Comparison of ENCODE assay signal across 25 mouse cellular contexts in genomic region chr5:140284011-140284410, GRCm38 (mm10). TPM values are rescaled to one million over a fixed set of nuclear protein-coding genes. Genes with fewer than 3 reads are reported as not detected.
A peak's percentile ranks its signal among the peaks of the same experiment; 100 is the strongest.
DNase-seq lines count a peak whose midpoint lies in the region; ATAC-seq and TF ChIP-seq lines count a peak whose summit lies in the region.
"Had no signal": no experiment of that assay in that cellular context is flagged by ENCODE, and none has a peak within 500 bp of the region (broad histone marks: within the 10 kb centered on the region; RNA-seq: fewer than 3 reads in every experiment).

No protein-coding gene starts in this region.

- WGBS in hindbrain, postnatal 0 days = 55% methylated on average over 2 of the region's 2 CpGs
- 87% methylated on average over 2 of the region's 2 CpGs for WGBS in hindbrain, embryonic 13.5 days
- WGBS in midbrain, postnatal 0 days = 93% methylated on average over 2 of the region's 2 CpGs
- 88% methylated on average over 2 of the region's 2 CpGs for WGBS in midbrain, embryonic 14.5 days

- no peak overlapping the region for H3K9ac ChIP-seq in hindbrain, postnatal 0 days (replicated peaks; ENCODE audit: low read length)
- H3K9ac ChIP-seq in hindbrain, embryonic 13.5 days = no peak overlapping the region
- H3K9ac ChIP-seq in midbrain, postnatal 0 days (replicated peaks; ENCODE audit: low read length, poor library complexity, severe bottlenecking) = no peak overlapping the region
- H3K9ac ChIP-seq in midbrain, embryonic 14.5 days (replicated peaks; ENCODE audit: low read length) = no peak overlapping the region
- H3K9ac ChIP-seq: embryonic facial prominence, embryonic 12.5 days; forebrain, embryonic 13.5 days; forebrain, embryonic 15.5 days; forebrain, postnatal 0 days had no signal

- H3K27me3 ChIP-seq in hindbrain, postnatal 0 days (ENCODE audit: insufficient read depth, low read length) = no peaks in the 10 kb centered on the region
- H3K27me3 ChIP-seq in hindbrain, embryonic 13.5 days = no peaks in the 10 kb centered on the region
- H3K27me3 ChIP-seq in midbrain, postnatal 0 days (ENCODE audit: insufficient read depth, low read length) = no peaks in the 10 kb centered on the region
- H3K27me3 ChIP-seq in midbrain, embryonic 14.5 days (ENCODE audit: control insufficient read depth, insufficient read depth, low read length) = no peaks in the 10 kb centered on the region
- H3K27me3 ChIP-seq: CH12.LX; embryonic facial prominence, embryonic 12.5 days; forebrain, embryonic 13.5 days; forebrain, embryonic 15.5 days; Patski had no signal

- no peak for ATAC-seq in hindbrain, postnatal 0 days
- ATAC-seq in hindbrain, embryonic 13.5 days (ENCODE audit: low FRiP score) = no peak
- no peak for ATAC-seq in midbrain, postnatal 0 days (ENCODE audit: low FRiP score)
- no peak for ATAC-seq in midbrain, embryonic 14.5 days (ENCODE audit: low FRiP score, low TSS enrichment)
- ATAC-seq: activated CD4-positive, CD25-positive, alpha-beta regulatory T cell, adult 4 months; CD4-positive, CD25-positive, alpha-beta regulatory T cell, adult 4 months; forebrain, embryonic 13.5 days; forebrain, embryonic 15.5 days; forebrain, postnatal 0 days; Patski had no signal

- no peak for TF ChIP-seq CTCF in hindbrain, postnatal 0 days (IDR thresholded peaks at IDR 0.05; ENCODE audit: low read depth)
- no peak for TF ChIP-seq CTCF in midbrain, postnatal 0 days (IDR thresholded peaks at IDR 0.05)

- intact Hi-C loops in left cerebral cortex, postnatal 4 days (cut with DNase I) = loop anchor here (10.0 kb wide), 1 partner anchor 229 kb away; no protein-coding TSS in a partner anchor
- intact Hi-C loops in left cerebral cortex, postnatal 10 days (cut with DNase I) = no loop called here

- no peaks in the 10 kb centered on the region for H3K4me1 ChIP-seq in hindbrain, postnatal 0 days (ENCODE audit: insufficient read depth, low read length)
- H3K4me1 ChIP-seq in hindbrain, embryonic 13.5 days (replicated peaks) = peaks cover 18% of the 10 kb centered on the region; the same call in 1 of the 2 replicates
- no peaks in the 10 kb centered on the region; the same call in 1 of the 2 replicates for H3K4me1 ChIP-seq in midbrain, postnatal 0 days (ENCODE audit: insufficient read depth, low read length)
- H3K4me1 ChIP-seq in midbrain, embryonic 14.5 days (ENCODE audit: control insufficient read depth, insufficient read depth, low read length) = peaks cover 4% of the 10 kb centered on the region; the same call in 1 of the 2 replicates
- H3K4me1 ChIP-seq: embryonic facial prominence, embryonic 12.5 days had no signal

- H3K36me3 ChIP-seq in hindbrain, postnatal 0 days (ENCODE audit: insufficient read depth, low read length) = no peaks in the 10 kb centered on the region; the same call in 1 of the 2 replicates
- peaks cover 14% of the 10 kb centered on the region for H3K36me3 ChIP-seq in hindbrain, embryonic 13.5 days
- H3K36me3 ChIP-seq in midbrain, postnatal 0 days (ENCODE audit: insufficient read depth, low read length) = peaks cover 7% of the 10 kb centered on the region
- peaks cover 3% of the 10 kb centered on the region; the same call in 1 of the 2 replicates for H3K36me3 ChIP-seq in midbrain, embryonic 14.5 days (ENCODE audit: control insufficient read depth, insufficient read depth, low read length)
- H3K36me3 ChIP-seq: forebrain, embryonic 15.5 days had no signal

- no peak overlapping the region for H3K27ac ChIP-seq in hindbrain, postnatal 0 days
- H3K27ac ChIP-seq in hindbrain, embryonic 13.5 days = no peak overlapping the region
- no peak overlapping the region for H3K27ac ChIP-seq in midbrain, postnatal 0 days (ENCODE audit: low read depth, low read length)
- no peak overlapping the region for H3K27ac ChIP-seq in midbrain, embryonic 14.5 days (replicated peaks; ENCODE audit: low read depth, low read length)
- H3K27ac ChIP-seq: embryonic facial prominence, embryonic 10.5 days; embryonic facial prominence, embryonic 12.5 days; forebrain, embryonic 13.5 days; forebrain, embryonic 15.5 days had no signal

- no peaks in the 10 kb centered on the region for H3K9me3 ChIP-seq in hindbrain, postnatal 0 days (ENCODE audit: low read length)
- H3K9me3 ChIP-seq in hindbrain, embryonic 13.5 days = no peaks in the 10 kb centered on the region
- H3K9me3 ChIP-seq in midbrain, postnatal 0 days (ENCODE audit: low read length) = no peaks in the 10 kb centered on the region
- no peaks in the 10 kb centered on the region for H3K9me3 ChIP-seq in midbrain, embryonic 14.5 days (ENCODE audit: control insufficient read depth, low read length)
- H3K9me3 ChIP-seq: embryonic facial prominence, embryonic 10.5 days; embryonic facial prominence, embryonic 12.5 days; forebrain, embryonic 13.5 days; forebrain, embryonic 15.5 days; G1E had no signal

- peak; percentile 58 to 66 for DNase-seq in cerebellum, postnatal 10 days
- DNase-seq in cerebellum, postnatal 25 days = no peak
- DNase-seq in hindbrain, postnatal 0 days (ENCODE audit: low spot score) = peak; percentile 53
- DNase-seq in left cerebral cortex, postnatal 4 days = peak; percentile 55
- no peak for DNase-seq in left cerebral cortex, postnatal 10 days (ENCODE audit: extremely low spot score in 1 of 2, low spot score in 2 of 2)
- DNase-seq in midbrain, postnatal 0 days (ENCODE audit: low spot score) = peak; percentile 66
- no peak for DNase-seq in midbrain, embryonic 14.5 days
- DNase-seq: adrenal gland, adult 8-10 months; adrenal gland, postnatal 14 days; adrenal gland, postnatal 36 days; B cell, adult 2 months; cerebellum, adult 18-20 months; cerebellum, adult 8-10 months; cerebellum, adult 9-11 months; forebrain, postnatal 0 days had no signal

- H3K4me3 ChIP-seq in hindbrain, postnatal 0 days (ENCODE audit: low read length) = no peak overlapping the region
- H3K4me3 ChIP-seq in hindbrain, embryonic 13.5 days = no peak overlapping the region
- no peak overlapping the region for H3K4me3 ChIP-seq in midbrain, postnatal 0 days (ENCODE audit: low read depth, low read length)
- H3K4me3 ChIP-seq in midbrain, embryonic 14.5 days (replicated peaks; ENCODE audit: low read depth, low read length) = no peak overlapping the region
- H3K4me3 ChIP-seq: embryonic facial prominence, embryonic 10.5 days; embryonic facial prominence, embryonic 12.5 days; forebrain, embryonic 13.5 days; forebrain, embryonic 15.5 days had no signal

- no peak overlapping the region for H3K4me2 ChIP-seq in hindbrain, postnatal 0 days (ENCODE audit: low read depth, low read length)
- no peak overlapping the region for H3K4me2 ChIP-seq in hindbrain, embryonic 13.5 days
- no peak overlapping the region for H3K4me2 ChIP-seq in midbrain, postnatal 0 days (ENCODE audit: low read depth, low read length, poor library complexity, severe bottlenecking)
- H3K4me2 ChIP-seq in midbrain, embryonic 14.5 days (ENCODE audit: low read length) = no peak overlapping the region
- H3K4me2 ChIP-seq: embryonic facial prominence, embryonic 12.5 days; forebrain, embryonic 13.5 days; forebrain, embryonic 15.5 days had no signal

RNA-seq across cellular contexts. Expression of gene Mad1l1, which starts 37.3 kb away (rescaled TPM):
- 18.6 and 29.1 TPM in 2 replicates for total RNA-seq in hindbrain, postnatal 0 days (2014; rRNA removed)
- polyA plus RNA-seq in hindbrain, postnatal 0 days (2015; fragmentation: Nextera tagmentation; extraction: Ambion mirVana) = 27.2 and 30.9 TPM in 2 replicates
- 33.2 and 34.1 TPM in 2 replicates for polyA plus RNA-seq in hindbrain, embryonic 13.5 days (2015; fragmentation: Nextera tagmentation; extraction: Ambion mirVana)
- 10 to 100 TPM; 24.1 to 24.7 TPM for total RNA-seq in left cerebral cortex, postnatal 4 days (2021)
- 10 to 100 TPM; 23.8 to 24.4 TPM for total RNA-seq in left cerebral cortex, postnatal 10 days (2021)
- total RNA-seq in midbrain, postnatal 0 days (2014; rRNA removed) = 25.9 and 28.5 TPM in 2 replicates
- 33.5 and 34.0 TPM in 2 replicates for polyA plus RNA-seq in midbrain, postnatal 0 days (2015; fragmentation: Nextera tagmentation; extraction: Ambion mirVana)
- polyA plus RNA-seq in midbrain, embryonic 14.5 days (2014; fragmentation: Nextera tagmentation; extraction: Ambion mirVana) = 29.8 and 30.3 TPM in 2 replicates

RNA-seq across cellular contexts. Expression of gene Nudt1, which starts 37.4 kb away (rescaled TPM):
- 7.5 and 8.7 TPM in 2 replicates for total RNA-seq in hindbrain, postnatal 0 days (2014; rRNA removed)
- polyA plus RNA-seq in hindbrain, postnatal 0 days (2015; fragmentation: Nextera tagmentation; extraction: Ambion mirVana) = 19.7 and 21.4 TPM in 2 replicates
- 26.8 and 28.6 TPM in 2 replicates for polyA plus RNA-seq in hindbrain, embryonic 13.5 days (2015; fragmentation: Nextera tagmentation; extraction: Ambion mirVana)
- total RNA-seq in left cerebral cortex, postnatal 4 days (2021) = 1 to 10 TPM; 7.1 to 8.3 TPM
- 1 to 10 TPM; 7.2 to 7.9 TPM for total RNA-seq in left cerebral cortex, postnatal 10 days (2021)
- total RNA-seq in midbrain, postnatal 0 days (2014; rRNA removed) = 7.6 and 10.5 TPM in 2 replicates
- polyA plus RNA-seq in midbrain, postnatal 0 days (2015; fragmentation: Nextera tagmentation; extraction: Ambion mirVana) = 16.6 and 17.9 TPM in 2 replicates
- 16.5 and 18.8 TPM in 2 replicates for polyA plus RNA-seq in midbrain, embryonic 14.5 days (2014; fragmentation: Nextera tagmentation; extraction: Ambion mirVana)

RNA-seq across cellular contexts. Expression of gene Mrm2, which starts 47.7 kb away (rescaled TPM):
- total RNA-seq in hindbrain, postnatal 0 days (2014; rRNA removed) = 14.5 and 15.6 TPM in 2 replicates
- 15.0 and 15.8 TPM in 2 replicates for polyA plus RNA-seq in hindbrain, postnatal 0 days (2015; fragmentation: Nextera tagmentation; extraction: Ambion mirVana)
- polyA plus RNA-seq in hindbrain, embryonic 13.5 days (2015; fragmentation: Nextera tagmentation; extraction: Ambion mirVana) = 20.2 and 21.5 TPM in 2 replicates
- 10 to 100 TPM; 10.2 to 11.3 TPM for total RNA-seq in left cerebral cortex, postnatal 4 days (2021)
- total RNA-seq in left cerebral cortex, postnatal 10 days (2021) = 10 to 100 TPM in 1 of 2 experiments, 1 to 10 TPM in 1; 9.6 to 10.2 TPM
- 9.9 and 15.1 TPM in 2 replicates for total RNA-seq in midbrain, postnatal 0 days (2014; rRNA removed)
- polyA plus RNA-seq in midbrain, postnatal 0 days (2015; fragmentation: Nextera tagmentation; extraction: Ambion mirVana) = 14.7 and 16.2 TPM in 2 replicates
- 20.3 and 22.5 TPM in 2 replicates for polyA plus RNA-seq in midbrain, embryonic 14.5 days (2014; fragmentation: Nextera tagmentation; extraction: Ambion mirVana)

Comparison
In these comparisons a context has a peak if more than half of its experiments do, and no peak if none do; other contexts are left out.
1. DNase-seq: peak in cerebellum, postnatal 10 days (2 of 2), hindbrain, postnatal 0 days (single experiment), left cerebral cortex, postnatal 4 days (single experiment) and midbrain, postnatal 0 days (single experiment); none in cerebellum, postnatal 25 days (0 of 2), left cerebral cortex, postnatal 10 days (0 of 2) and midbrain, embryonic 14.5 days (single experiment).